Mouse (Mus musculus): Measurements from ENCODE around the gene H2-DMa. TPM values are rescaled to one million over a fixed set of nuclear protein-coding genes. Genes with fewer than 3 reads are reported as not detected.

Gene H2-DMa
- polyA plus RNA-seq (2016; fragmentation: Nextera tagmentation; extraction: Ambion mirVana): 4.2 and 4.8 TPM in 2 replicates

DNA sequence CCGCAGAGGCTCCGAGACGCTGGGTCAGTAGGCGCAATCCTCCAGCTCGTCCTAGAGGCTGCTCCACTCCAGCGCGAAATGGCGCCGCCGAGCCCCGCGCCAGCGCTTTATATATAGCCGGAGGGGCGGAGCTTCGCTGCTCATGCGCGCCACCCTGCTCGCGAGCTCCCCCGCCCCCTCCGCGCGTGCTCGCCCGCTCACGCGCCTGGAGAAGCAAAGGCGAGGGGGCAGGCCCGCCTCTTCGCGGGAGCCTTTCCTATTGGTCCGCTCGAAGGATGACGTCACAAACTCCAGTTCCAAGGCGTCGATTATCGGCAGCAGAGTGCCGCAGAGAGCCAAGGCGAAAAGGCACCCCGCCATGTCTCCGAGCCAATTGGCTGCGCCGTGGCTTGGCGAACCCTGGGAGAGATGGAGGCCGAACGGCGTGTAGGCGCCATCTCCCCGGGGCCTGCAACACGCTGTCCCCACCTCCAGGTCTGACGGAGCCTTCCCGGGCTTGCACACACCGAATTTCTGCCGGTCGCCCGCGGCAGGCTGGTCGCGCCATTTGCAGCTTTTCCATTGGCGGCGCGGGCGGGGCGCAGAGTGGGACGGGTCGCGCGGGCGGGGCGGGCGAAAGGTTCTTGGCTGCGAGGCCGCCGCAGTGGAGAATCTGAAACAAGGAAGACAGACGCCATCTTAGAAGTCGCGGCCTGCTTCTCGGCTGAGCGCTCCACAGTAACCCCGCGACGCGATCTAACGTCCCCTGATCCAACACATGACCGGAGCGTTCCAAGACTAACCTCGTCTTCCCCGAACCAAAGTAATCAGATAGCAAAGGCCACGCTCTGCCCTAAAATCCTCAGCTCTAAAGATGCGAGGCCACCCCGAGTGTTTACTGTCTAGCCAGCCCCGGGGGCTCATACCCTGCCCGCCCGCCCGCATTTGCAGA, at the start of gene H2-DMa:
H2-DMa (plus strand) TSS at position 293 of the 931 bp plus-strand sequence.
- Histone ChIP-seq H3K4me3 (peak within 1 kb of the TSS; percentile 99), H3K9me3 (no peaks in the 10 kb centered on the region), H3K27ac (replicated peaks) (peak within 1 kb of the TSS; percentile 100), H3K36me3 (replicated peaks) (peaks cover 49% of the 10 kb centered on the region), H3K27me3 (replicated peaks; ENCODE audit: low read depth, poor library complexity, severe bottlenecking) (no peaks in the 10 kb centered on the region), H3K4me1 (peaks cover 32% of the 10 kb centered on the region)
- under 1% methylated on average over 96 of the region's 96 CpGs for WGBS
- DNase-seq (ENCODE audit: low spot score): peak; percentile 99

- DNase-seq (ENCODE audit: low spot score): no peak
- H3K4me1 ChIP-seq: 0 out of 2 replicates have a peak, but pooled peaks cover 2% of the 10 kb centered on the region
- H3K27me3 ChIP-seq (replicated peaks; ENCODE audit: low read depth, poor library complexity, severe bottlenecking): peaks cover 17% of the 10 kb centered on the region
- no peaks in the 10 kb centered on the region for H3K9me3 ChIP-seq
- no peak overlapping the region for H3K4me3 ChIP-seq
- H3K36me3 ChIP-seq (replicated peaks): no peaks in the 10 kb centered on the region
- no peak overlapping the region for H3K27ac ChIP-seq (replicated peaks)
- WGBS: 73% methylated on average over 5 of the region's 5 CpGs
These were observed 47.2 kb upstream of the H2-DMa start for GRCm38 (mm10) chr17:34072091-34072490.

DNA sequence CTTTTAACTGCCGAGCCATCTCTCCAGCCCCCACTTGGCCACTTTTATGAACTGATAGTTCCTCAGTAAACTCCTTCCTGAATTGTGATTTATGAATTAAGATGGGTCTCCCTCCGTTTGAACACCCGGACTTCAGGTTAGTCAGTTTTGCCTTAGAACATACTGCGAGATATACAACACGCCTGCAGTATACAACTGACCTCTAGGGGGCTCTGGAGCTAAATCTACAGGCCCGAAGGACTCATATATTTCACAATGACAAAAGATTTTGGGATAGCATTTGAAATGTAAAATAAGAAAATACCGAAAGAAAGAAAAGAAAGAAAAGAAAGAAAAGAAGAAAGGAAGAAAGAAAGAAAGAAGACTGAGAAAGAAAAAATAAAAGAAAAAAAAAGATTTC, 44.1 kb upstream of the H2-DMa start:
- Histone ChIP-seq H3K9me3 (no peaks in the 10 kb centered on the region), H3K27me3 (replicated peaks; ENCODE audit: low read depth, poor library complexity, severe bottlenecking) (peaks cover 22% of the 10 kb centered on the region), H3K27ac (replicated peaks) (no peak overlapping the region), H3K4me3 (no peak overlapping the region), H3K36me3 (replicated peaks) (no peaks in the 10 kb centered on the region), H3K4me1 (0 out of 2 replicates have a peak, but pooled peaks cover 2% of the 10 kb centered on the region)
- DNase-seq (ENCODE audit: low spot score): peak; percentile 62
- 40% methylated on average over 7 of the region's 7 CpGs for WGBS

- DNase-seq (ENCODE audit: low spot score): peak; percentile 81
- Histone ChIP-seq H3K27ac (replicated peaks) (no peak overlapping the region), H3K4me3 (no peak overlapping the region), H3K4me1 (0 out of 2 replicates have a peak, but pooled peaks cover 2% of the 10 kb centered on the region), H3K27me3 (replicated peaks; ENCODE audit: low read depth, poor library complexity, severe bottlenecking) (peaks cover 22% of the 10 kb centered on the region), H3K36me3 (replicated peaks) (no peaks in the 10 kb centered on the region), H3K9me3 (no peaks in the 10 kb centered on the region)
- WGBS: 2% methylated on average over 9 of the region's 9 CpGs
These were observed 41.8 kb upstream of the H2-DMa start for GRCm38 (mm10) chr17:34077549-34077948.

GRCm38 (mm10) chr17:34078148-34078547, 41.2 kb upstream of the H2-DMa start:
- H3K4me1 ChIP-seq: peaks cover 8% of the 10 kb centered on the region
- DNase-seq (ENCODE audit: low spot score): no peak
- peaks cover 22% of the 10 kb centered on the region for H3K27me3 ChIP-seq (replicated peaks; ENCODE audit: low read depth, poor library complexity, severe bottlenecking)
- 70% methylated on average over 4 of the region's 4 CpGs for WGBS
- H3K36me3 ChIP-seq (replicated peaks): no peaks in the 10 kb centered on the region
- H3K9me3 ChIP-seq: no peaks in the 10 kb centered on the region
- H3K27ac ChIP-seq (replicated peaks): no peak overlapping the region
- no peak overlapping the region for H3K4me3 ChIP-seq

DNA sequence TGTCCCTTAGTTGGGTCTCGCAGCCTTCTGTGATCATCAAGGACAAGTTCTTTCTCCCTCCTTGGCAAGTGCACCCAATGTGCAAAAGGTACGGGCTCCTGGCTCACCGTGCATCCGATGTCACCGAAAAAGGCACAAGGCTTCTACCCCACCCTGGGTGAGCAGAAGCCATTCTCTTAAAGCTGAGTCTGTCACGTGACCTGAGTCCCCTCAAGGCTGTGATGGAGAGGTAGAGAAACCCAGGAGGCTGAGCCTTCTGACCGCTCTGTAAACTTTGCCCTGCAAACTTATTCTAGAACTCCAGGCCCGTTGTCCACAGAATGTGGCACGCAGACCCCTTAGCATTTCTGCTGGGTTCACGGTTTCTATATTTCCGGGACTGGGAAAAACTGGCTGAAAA, 40.3 kb upstream of the H2-DMa start:
- Histone ChIP-seq H3K9me3 (no peaks in the 10 kb centered on the region), H3K36me3 (replicated peaks) (no peaks in the 10 kb centered on the region), H3K27ac (replicated peaks) (no peak overlapping the region), H3K4me1 (peaks cover 11% of the 10 kb centered on the region), H3K27me3 (replicated peaks; ENCODE audit: low read depth, poor library complexity, severe bottlenecking) (peaks cover 23% of the 10 kb centered on the region), H3K4me3 (no peak overlapping the region)
- DNase-seq (ENCODE audit: low spot score): no peak
- WGBS: 89% methylated on average over 11 of the region's 11 CpGs

- peak; percentile 33 for DNase-seq (ENCODE audit: low spot score)
- H3K9me3 ChIP-seq: no peaks in the 10 kb centered on the region
- no peak overlapping the region for H3K27ac ChIP-seq (replicated peaks)
- H3K27me3 ChIP-seq (replicated peaks; ENCODE audit: low read depth, poor library complexity, severe bottlenecking): peaks cover 28% of the 10 kb centered on the region
- no peak overlapping the region for H3K4me3 ChIP-seq
- H3K36me3 ChIP-seq (replicated peaks): no peaks in the 10 kb centered on the region
- H3K4me1 ChIP-seq: peaks cover 11% of the 10 kb centered on the region
- WGBS: 21% methylated on average over 5 of the region's 5 CpGs
These were observed 39.7 kb upstream of the H2-DMa start for GRCm38 (mm10) chr17:34079621-34080020.

- no peak for DNase-seq (ENCODE audit: low spot score)
- no peak overlapping the region for H3K27ac ChIP-seq (replicated peaks)
These were observed 36.2 kb upstream of the H2-DMa start for GRCm38 (mm10) chr17:34083104-34083503.

GRCm38 (mm10) chr17:34087386-34087785, 32.0 kb upstream of the H2-DMa start:
- WGBS: 51% methylated on average over 2 of the region's 2 CpGs
- peaks cover 16% of the 10 kb centered on the region for H3K27me3 ChIP-seq (replicated peaks; ENCODE audit: low read depth, poor library complexity, severe bottlenecking)
- no peak for DNase-seq (ENCODE audit: low spot score)
- no peak overlapping the region for H3K27ac ChIP-seq (replicated peaks)
- H3K36me3 ChIP-seq (replicated peaks): no peaks in the 10 kb centered on the region
- no peak overlapping the region for H3K4me3 ChIP-seq
- H3K4me1 ChIP-seq: peaks cover 14% of the 10 kb centered on the region
- no peaks in the 10 kb centered on the region for H3K9me3 ChIP-seq

More at GRCm38 (mm10) chr17:34083104-34083503, 36.2 kb upstream of the H2-DMa start:
- 8% methylated on average over 8 of the region's 8 CpGs for WGBS
- Histone ChIP-seq H3K36me3 (replicated peaks) (no peaks in the 10 kb centered on the region), H3K9me3 (no peaks in the 10 kb centered on the region), H3K27me3 (replicated peaks; ENCODE audit: low read depth, poor library complexity, severe bottlenecking) (peaks cover 16% of the 10 kb centered on the region), H3K4me1 (peaks cover 9% of the 10 kb centered on the region), H3K4me3 (no peak overlapping the region; the same call in 1 of the 2 replicates)

- no peak for DNase-seq (ENCODE audit: low spot score)
- whole genome bisulfite sequencing: 90% methylated on average over 11 of the region's 11 CpGs
- Histone ChIP-seq H3K9me3 (no peaks in the 10 kb centered on the region), H3K27ac (replicated peaks) (no peak overlapping the region), H3K36me3 (replicated peaks) (no peaks in the 10 kb centered on the region), H3K4me1 (peaks cover 14% of the 10 kb centered on the region), H3K27me3 (replicated peaks; ENCODE audit: low read depth, poor library complexity, severe bottlenecking) (peaks cover 16% of the 10 kb centered on the region), H3K4me3 (no peak overlapping the region)
These were observed 31.2 kb upstream of the H2-DMa start for GRCm38 (mm10) chr17:34088124-34088523.

DNA sequence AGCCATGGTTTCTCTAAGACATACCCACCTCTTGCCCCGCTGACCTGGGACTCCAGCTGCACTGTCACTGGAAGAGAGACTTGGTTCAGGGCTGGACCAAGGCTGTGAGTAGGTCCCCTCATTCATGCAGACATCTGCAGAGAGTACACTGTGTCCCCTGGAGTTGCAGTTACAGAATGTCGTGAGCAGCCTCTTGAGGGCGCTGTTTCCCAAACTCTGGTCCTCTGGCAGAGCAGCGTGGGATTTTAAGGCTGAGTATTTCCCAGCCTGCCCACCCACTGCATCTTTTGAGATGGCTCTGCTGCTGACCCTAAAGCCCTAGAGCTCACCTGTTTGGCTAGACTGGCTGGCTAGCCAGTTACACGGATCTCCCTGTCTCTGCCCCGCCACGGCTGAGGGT, 28.4 kb upstream of the H2-DMa start:
- 49% methylated on average over 7 of the region's 7 CpGs for WGBS
- DNase-seq (ENCODE audit: low spot score): no peak
- H3K9me3 ChIP-seq: peaks cover 6% of the 10 kb centered on the region; the same call in 1 of the 2 replicates
- H3K36me3 ChIP-seq (replicated peaks): no peaks in the 10 kb centered on the region
- H3K4me1 ChIP-seq: peaks cover 18% of the 10 kb centered on the region
- no peak overlapping the region for H3K4me3 ChIP-seq
- no peaks in the 10 kb centered on the region; the same call in 1 of the 2 replicates for H3K27me3 ChIP-seq (replicated peaks; ENCODE audit: low read depth, poor library complexity, severe bottlenecking)
- H3K27ac ChIP-seq (replicated peaks): no peak overlapping the region

DNA sequence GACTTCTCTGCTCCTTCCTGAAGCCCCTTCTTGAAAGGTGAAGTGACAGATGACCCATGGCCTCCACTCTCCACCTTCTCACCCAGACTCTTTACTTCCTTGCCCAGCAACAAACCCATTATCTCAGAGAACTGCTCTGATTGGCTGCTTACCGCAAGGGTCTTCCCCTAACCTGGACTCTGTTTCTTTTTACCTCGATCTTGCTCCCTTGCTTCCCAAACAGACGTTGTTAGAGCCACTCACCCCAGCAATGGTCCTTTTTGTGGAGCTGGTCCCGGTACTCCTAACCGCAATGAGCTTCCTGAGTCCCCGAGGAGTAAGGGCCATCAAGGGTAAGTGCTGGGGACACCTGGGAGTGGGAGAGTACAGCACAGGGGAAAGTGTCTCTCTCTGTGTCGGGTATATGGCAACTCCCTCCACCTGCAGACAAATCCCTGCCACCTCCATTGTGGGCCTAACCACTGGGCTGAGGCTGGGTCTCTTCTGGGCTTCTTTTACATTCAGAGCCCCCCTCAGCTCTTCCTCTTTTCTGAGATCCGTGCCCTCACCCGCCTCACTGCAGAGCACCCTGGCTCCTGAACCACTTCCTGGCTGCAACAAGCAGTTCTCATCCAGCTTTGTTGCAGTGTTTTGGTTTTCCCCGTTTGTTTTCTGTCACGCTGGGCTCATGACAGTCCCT, 27.0 kb upstream of the H2-DMa start, which contains the start of gene H2-Oa:
H2-Oa (plus strand) TSS at position 144 of the 679 bp plus-strand sequence.
- H3K4me1 ChIP-seq: peaks cover 18% of the 10 kb centered on the region
- 35% methylated on average over 11 of the region's 11 CpGs for WGBS
- no peaks in the 10 kb centered on the region; the same call in 1 of the 2 replicates for H3K27me3 ChIP-seq (replicated peaks; ENCODE audit: low read depth, poor library complexity, severe bottlenecking)
- no peak within 1 kb of the TSS; the same call in 1 of the 2 replicates for H3K27ac ChIP-seq (replicated peaks)
- no peak within 1 kb of the TSS for H3K4me3 ChIP-seq
- no peaks in the 10 kb centered on the region for H3K36me3 ChIP-seq (replicated peaks)
- peaks cover 6% of the 10 kb centered on the region; the same call in 1 of the 2 replicates for H3K9me3 ChIP-seq
- no peak for DNase-seq (ENCODE audit: low spot score)
